Mouse (Mus musculus): ENCODE results near the gene Nanos1.

DNA sequence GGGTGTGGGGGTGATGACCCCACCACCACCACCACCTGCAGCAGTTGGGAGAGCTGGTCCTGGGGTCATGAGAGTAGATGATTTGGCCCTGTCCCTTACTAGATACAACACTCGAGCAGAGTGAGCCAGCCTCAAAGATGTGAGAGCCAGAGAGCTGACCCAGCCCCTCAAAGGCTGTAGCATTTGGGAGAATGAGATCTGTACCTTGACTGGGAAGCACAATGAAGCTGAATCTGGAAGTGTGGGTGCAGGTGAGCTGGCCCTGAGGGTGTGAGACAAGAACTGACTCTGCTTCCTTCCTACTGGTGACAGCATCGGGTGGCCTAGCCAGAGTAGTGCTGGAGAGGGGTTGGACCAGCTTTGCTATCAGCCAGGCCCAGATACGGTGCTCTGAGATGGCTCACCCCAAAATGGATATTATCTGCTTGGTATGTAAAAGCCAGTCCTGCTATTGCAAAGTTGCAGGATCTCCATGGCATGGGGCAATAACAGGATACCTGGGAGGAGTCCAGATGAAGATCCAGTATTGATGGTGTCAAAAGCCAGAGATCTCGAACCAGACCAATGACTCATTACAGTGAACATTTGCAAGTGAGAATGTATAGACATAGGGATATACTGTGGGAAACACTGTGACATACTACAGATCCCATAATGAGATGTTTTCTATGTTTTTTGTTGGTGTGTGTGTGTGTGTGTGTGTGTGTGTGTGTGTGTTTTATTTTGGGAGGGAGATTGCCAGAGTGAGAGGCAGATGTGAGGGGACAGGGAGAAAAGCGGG lies 11.8 kb upstream of the Nanos1 start:
- TF ChIP-seq GATA1 (IDR thresholded peaks at IDR 0.05; ENCODE audit: low read length) (peak; percentile 84), TAL1 (IDR thresholded peaks at IDR 0.05; ENCODE audit: low read length) (peak; percentile 77)
